Mouse (Mus musculus) heart, embryonic 11.5 days (tissue): Measurements from ENCODE around the gene Trpm7. TPM values are rescaled to one million over a fixed set of nuclear protein-coding genes. Genes with fewer than 3 reads are reported as not detected.

Experiments used
- ATAC-seq: fragments of 200-750 bp; cut with Nextera tagmentation; replicated peaks from 2 replicates; pipeline ENCODE4 v1.8.0; 2017; ENCODE audit warnings: moderate library complexity; ENCODE audit not compliant: insufficient number of reproducible peaks, low FRiP score, low TSS enrichment
- H3K27ac ChIP-seq: fragments of 300-500 bp; sonication (generic); 2 replicates; pipeline ENCODE4 v1.5.1; 2014; ENCODE audit warnings: mild to moderate bottlenecking, low read depth, low read length
- H3K27me3 ChIP-seq: fragments of 300-500 bp; sonication (generic); 2 replicates; pipeline ENCODE4 v1.6.1; 2014; ENCODE audit warnings: mild to moderate bottlenecking, low read length, mixed read lengths; ENCODE audit not compliant: control insufficient read depth, insufficient read depth
- H3K36me3 ChIP-seq: fragments of 300-500 bp; sonication (generic); 2 replicates; pipeline ENCODE4 v1.6.1; 2014; ENCODE audit warnings: mild to moderate bottlenecking, low read length, moderate library complexity, mixed read lengths; ENCODE audit not compliant: control insufficient read depth, insufficient read depth
- H3K4me1 ChIP-seq: fragments of 300-500 bp; sonication (generic); 2 replicates; pipeline ENCODE4 v1.6.1; 2014; ENCODE audit warnings: low read length; ENCODE audit not compliant: control insufficient read depth, insufficient read depth
- H3K4me2 ChIP-seq: fragments of 300-500 bp; sonication (generic); 2 replicates; pipeline ENCODE4 v1.6.1; 2014; ENCODE audit warnings: mild to moderate bottlenecking, moderate library complexity
- H3K4me3 ChIP-seq: fragments of 300-500 bp; sonication (generic); 2 replicates; pipeline ENCODE4 v1.5.1; 2014; ENCODE audit warnings: low read depth, low read length
- H3K9ac ChIP-seq: fragments of 300-500 bp; sonication (generic); 2 replicates; pipeline ENCODE4 v1.6.1; 2014; ENCODE audit warnings: mild to moderate bottlenecking, low read depth, low read length, moderate library complexity
- H3K9me3 ChIP-seq: fragments of 300-500 bp; sonication (generic); replicated peaks from 2 replicates; pipeline ENCODE4 v1.6.1; 2016; ENCODE audit warnings: low read length; ENCODE audit not compliant: control insufficient read depth
- WGBS: fragments of 180-500 bp; shearing (Covaris S2); extraction: QIAGEN DNeasy Blood & Tissue Kit; methylation state at CpG from one replicate; pipeline ENCODE4 v1.1.7; 2014; ENCODE audit not compliant: insufficient replicate concordance; 5-methylcytosine and 5-hydroxymethylcytosine counted together
- microRNA-seq: library from miRNA; unstranded; fragments of <30 nt; microRNA quantifications from one replicate; pipeline ENCODE4, GENCODE M21; 2016; ENCODE audit warnings: borderline number of aligned reads
- polyA plus RNA-seq: library from polyadenylated mRNA; unstranded; fragments of >200 nt; fragmentation: Nextera tagmentation; extraction: Ambion mirVana; gene quantifications from 2 replicates; pipeline ENCODE4 v1.2.1, GENCODE M21; 2014

Gene Trpm7
- polyA plus RNA-seq, 1 experiment from 2014 or later, result 49.9 TPM

- Histone ChIP-seq H3K9ac (no peak overlapping the region), H3K4me3 (no peak overlapping the region), H3K4me2 (no peak overlapping the region), H3K9me3 (no peaks in the 10 kb centered on the region), H3K27ac (no peak overlapping the region), H3K27me3 (no peaks in the 10 kb centered on the region), H3K36me3 (peaks cover 40% of the 10 kb centered on the region), H3K4me1 (no peaks in the 10 kb centered on the region)
- ATAC-seq, result no peak
- 93% methylated on average over 6 of the region's 6 CpGs for WGBS
These were observed 120.4 kb downstream of the Trpm7 start for GRCm38 (mm10) chr2:126755664-126756063.

GRCm38 (mm10) chr2:126743389-126743788, 132.6 kb downstream of the Trpm7 start:
- Histone ChIP-seq H3K36me3 (peaks cover 13% of the 10 kb centered on the region), H3K4me1 (no peaks in the 10 kb centered on the region), H3K27ac (no peak overlapping the region), H3K4me3 (no peak overlapping the region), H3K9me3 (no peaks in the 10 kb centered on the region), H3K9ac (no peak overlapping the region), H3K4me2 (no peak overlapping the region), H3K27me3 (no peaks in the 10 kb centered on the region)
- ATAC-seq, result no peak
- 86% methylated on average over 5 of the region's 5 CpGs for WGBS

Small RNA genes within 50 kb of the gene (microRNA-seq; reads per million reads assigned to microRNA genes)
- 0.41 reads per million for gene Mir3473g

Other genes starting within 250 kb of the Trpm7 start
- gene Gabpb1, start 199.9 kb downstream of the Trpm7 start, polyA plus RNA-seq, result 40.4 and 41.9 TPM in 2 replicates
- 34.3 and 43.6 TPM in 2 replicates for gene Usp8, start 168.9 kb downstream of the Trpm7 start, polyA plus RNA-seq
- 2.1 and 3.3 TPM in 2 replicates for gene Usp50, start 92.8 kb downstream of the Trpm7 start, polyA plus RNA-seq
- gene Sppl2a, start 57.0 kb upstream of the Trpm7 start, polyA plus RNA-seq, result 32.1 and 36.4 TPM in 2 replicates
- gene Ap4e1, start 132.5 kb upstream of the Trpm7 start, polyA plus RNA-seq, result 7.9 and 9.3 TPM in 2 replicates
- 41.5 and 43.4 TPM in 2 replicates for gene Blvra, start 194.4 kb upstream of the Trpm7 start, polyA plus RNA-seq